Mouse (Mus musculus): ENCODE measurements at regions not wholly inside any gene's neighbourhood (a gene's known extent, or its start where the extent isn't known, plus 50 kb on each side); places are given as distances from the start of the nearest gene placed in this dataset.

- CTCF ChIA-PET: no interaction called here
Measured at GRCm38 (mm10) chr10:106417156-106417555, 53.0 kb upstream of the Ppfia2 start.

Measured in spleen, embryonic (tissue).